Mouse (Mus musculus) spleen, adult 18-20 months (tissue): ENCODE measurements around the gene Trio.

Experiments
- DNase-seq, 2 experiments: peaks; one replicate each; pipeline ENCODE4 v3.0.0; 2022; ENCODE audit warnings: mixed read lengths in 2 of 2

Trio gene

GRCm38 (mm10) chr15:27919540-27919939, 106.1 kb downstream of the Trio start:
- DNase-seq = peak in 1 of 2 experiments; percentile 42

- no peak for DNase-seq
These were observed 106.8 kb downstream of the Trio start for GRCm38 (mm10) chr15:27918798-27919197.

GRCm38 (mm10) chr15:27916204-27916603, 109.4 kb downstream of the Trio start:
- no peak for DNase-seq

DNA sequence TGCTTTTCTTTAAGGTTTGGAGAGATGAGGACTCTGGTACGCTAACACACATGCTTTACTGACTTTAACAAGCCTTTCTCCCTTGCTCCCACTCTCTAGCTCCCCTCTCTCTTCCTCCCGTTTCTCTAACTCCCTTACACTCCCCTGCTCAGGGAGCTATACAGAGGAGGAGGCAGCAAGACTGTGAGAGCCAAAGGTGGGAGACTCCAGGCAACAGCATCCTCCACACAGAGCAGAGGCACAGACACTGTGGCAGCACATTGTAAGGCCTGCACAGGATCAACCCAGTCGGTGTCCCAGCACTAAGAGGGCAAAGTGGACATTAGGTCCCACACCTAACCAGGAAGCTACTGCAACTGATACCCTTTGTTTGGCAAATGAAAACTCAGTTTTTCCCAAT, 112.6 kb downstream of the Trio start:
- no peak for DNase-seq

DNA sequence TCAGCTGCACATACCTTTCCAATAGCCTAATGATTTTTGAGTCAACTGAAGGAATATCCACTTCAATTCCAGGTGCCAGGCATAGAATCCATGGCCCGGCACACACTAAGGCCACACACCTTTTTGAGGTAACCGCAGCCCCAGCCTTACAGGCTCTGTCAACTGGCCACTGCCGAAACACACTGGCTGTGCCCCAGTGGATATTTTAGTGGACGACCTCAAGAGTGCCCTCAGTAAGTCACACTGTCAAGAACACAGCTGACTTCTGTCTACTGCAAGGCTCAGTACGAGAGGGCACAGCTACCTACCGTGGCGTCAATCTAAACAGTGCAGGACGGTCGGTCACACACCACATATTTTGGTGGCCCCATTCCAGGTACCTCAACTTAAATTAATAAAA, 114.5 kb downstream of the Trio start:
- DNase-seq = no peak

DNA sequence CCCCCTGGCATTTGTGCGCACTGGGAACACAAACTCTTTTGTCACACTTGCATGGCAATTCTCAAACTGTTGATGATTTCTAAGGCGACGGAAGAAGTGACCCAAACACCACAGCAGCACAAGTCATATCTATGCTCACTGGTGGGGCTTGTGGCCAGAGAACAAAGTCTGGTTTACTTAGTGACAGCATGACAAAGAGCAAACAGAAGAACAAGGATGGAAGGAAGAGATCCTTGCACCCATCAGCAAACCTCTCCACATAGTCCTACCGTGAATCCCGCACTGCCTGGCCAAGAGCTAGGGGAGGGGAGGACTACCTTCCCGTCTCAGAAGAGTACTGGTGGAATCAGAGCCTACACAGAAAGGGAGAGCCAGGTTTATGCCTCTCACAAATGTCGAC, 115.5 kb downstream of the Trio start:
- no peak for DNase-seq

- DNase-seq = no peak
These were observed 118.0 kb downstream of the Trio start for GRCm38 (mm10) chr15:27907649-27908048.

DNA sequence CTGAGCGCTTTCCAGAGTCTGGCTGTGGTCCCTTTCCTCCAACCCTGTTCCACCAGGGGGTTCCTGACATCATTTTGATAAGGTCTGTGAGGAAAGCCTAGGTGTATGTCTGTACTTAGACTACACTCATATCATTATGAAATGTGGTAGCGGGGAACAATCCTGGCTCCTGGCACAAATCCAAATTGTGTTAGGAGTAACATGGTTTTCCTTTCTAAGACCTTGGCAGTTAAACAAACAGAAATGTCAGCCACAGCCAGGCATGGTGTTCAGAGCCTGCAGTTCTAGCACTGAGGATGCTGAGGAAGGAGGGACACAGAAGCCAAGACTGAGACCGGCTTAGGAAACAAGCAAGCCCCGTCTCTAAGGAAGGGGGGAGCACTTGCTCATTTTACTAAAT, 119.2 kb downstream of the Trio start:
- DNase-seq = no peak

- DNase-seq = no peak
These were observed 120.3 kb downstream of the Trio start for GRCm38 (mm10) chr15:27905341-27905740.

DNA sequence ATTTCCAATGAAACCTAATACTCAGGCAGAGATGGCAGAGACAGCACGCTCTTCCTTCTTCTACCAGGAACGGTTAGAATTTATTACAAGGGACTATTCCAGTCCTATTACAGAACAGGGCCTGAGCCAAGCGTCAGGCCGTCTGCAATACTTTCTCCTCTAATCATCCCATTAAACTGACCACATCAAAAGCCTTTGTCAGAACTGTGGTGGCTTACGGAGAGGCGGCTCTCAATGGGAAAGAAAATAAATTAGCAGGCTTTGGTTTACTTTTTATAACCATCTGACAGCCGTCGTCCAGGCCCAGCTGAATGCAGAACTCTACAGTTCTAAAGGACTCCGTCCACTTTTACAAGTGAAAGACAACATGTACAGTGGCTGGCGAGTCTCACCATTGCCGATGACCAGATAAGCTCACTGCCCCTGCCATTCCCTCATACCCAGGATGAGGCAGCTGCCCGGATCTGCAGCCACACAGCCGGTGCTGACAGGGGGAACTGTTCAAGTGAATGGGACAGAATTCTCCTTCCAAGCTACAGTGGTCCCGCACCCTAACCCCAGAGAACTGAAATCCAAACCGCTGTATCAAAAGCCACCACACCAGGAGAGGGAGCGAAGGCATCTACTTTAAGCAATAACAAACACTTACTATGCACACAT, 121.2 kb downstream of the Trio start:
- no peak for DNase-seq

- DNase-seq = no peak
These were observed 124.4 kb downstream of the Trio start for GRCm38 (mm10) chr15:27901200-27901599.

DNA sequence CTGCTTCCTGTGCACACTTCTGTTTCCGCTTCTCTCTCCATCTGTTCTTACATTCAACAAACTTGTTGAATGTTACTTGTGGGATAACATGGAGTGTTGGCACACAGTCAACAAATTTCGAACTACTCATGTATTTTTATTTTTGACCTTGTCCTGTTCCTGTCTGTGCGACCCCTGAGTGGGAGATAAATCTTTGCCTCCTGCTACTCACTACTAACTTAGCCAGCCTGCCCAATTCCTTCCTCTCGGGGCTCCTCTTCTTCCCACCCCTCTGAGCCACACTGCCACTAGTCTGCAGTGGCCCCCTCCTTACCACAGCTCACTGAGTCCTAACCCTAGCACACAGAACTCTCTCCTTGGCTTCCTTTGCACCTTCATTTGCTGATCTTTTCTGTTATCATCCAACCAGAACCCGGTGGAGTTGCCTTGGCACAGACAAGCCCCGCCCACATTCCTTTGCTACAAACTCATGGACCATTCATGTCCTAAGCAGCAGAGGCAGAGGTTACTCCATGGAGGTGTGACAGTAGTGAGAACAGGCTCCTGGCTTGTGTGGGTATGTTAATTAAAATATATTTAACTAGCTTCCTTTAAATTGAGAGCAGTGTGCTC, 126.7 kb downstream of the Trio start:
- no peak for DNase-seq

GRCm38 (mm10) chr15:27894112-27894511, 131.5 kb downstream of the Trio start:
- DNase-seq = no peak

DNA sequence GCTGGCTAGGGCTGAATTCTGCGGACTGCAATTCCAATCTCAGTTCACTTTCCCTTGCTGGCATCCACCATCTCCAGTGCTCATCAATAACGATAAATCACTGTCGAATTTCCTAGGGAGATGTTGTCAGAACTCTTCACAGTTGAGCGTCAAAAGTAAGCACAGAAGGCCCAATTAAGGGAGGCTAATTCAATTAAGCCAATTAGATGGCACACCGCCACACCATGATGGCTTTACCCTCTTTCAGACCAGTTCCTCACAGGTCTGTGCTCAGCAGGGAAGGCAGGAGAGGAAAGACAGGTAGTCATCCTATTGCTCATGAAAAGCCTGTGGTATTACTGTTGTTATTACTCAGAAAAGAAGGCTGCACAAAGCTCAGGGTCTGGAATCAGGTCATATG, 133.6 kb downstream of the Trio start:
- no peak for DNase-seq

- no peak for DNase-seq
These were observed 135.0 kb downstream of the Trio start for GRCm38 (mm10) chr15:27890666-27891065.

GRCm38 (mm10) chr15:27888153-27888552, 137.5 kb downstream of the Trio start:
- no peak for DNase-seq

GRCm38 (mm10) chr15:27886992-27887391, 138.7 kb downstream of the Trio start:
- no peak for DNase-seq

- DNase-seq = peak; percentile 45 to 74
These were observed 141.0 kb downstream of the Trio start for GRCm38 (mm10) chr15:27884347-27885250.

DNA sequence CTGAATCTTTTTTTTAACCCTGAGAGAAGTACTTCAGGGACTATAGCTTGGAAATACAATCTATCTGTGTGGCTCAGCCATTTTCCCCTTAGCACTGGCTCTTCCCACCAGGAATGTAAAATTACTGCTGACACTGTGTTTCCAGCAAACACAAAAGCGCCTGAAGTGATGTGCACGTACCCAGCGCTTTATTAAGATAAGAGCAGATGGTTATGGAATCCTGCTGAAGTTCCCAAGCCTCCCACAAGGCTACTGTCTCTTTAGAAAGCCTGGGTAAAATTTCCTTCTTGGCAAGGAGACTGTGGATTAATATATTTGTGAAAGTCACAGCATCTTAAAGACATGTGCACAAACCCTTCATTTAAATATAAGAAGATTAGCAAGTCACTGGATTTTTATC, 141.8 kb downstream of the Trio start:
- DNase-seq = no peak

DNA sequence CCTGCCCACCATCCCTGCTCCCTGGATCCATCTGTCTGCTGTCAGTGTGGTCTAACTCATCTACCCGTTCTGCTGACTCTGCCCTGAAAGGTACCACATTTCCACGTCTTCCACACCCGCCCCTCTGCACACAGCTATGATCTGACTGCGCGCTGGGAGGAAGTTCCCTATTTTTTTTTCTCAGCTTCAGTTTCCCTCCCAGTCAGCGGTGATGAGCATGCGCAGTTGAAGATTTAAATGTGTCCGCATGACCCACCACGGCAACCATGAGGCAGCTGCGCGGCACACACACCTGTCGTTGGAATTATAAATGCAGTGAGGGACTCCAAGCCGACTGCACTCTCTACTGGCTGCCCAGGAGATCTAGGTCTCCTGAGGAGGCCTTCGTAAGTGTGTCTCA, 142.8 kb downstream of the Trio start:
- DNase-seq = peak in 1 of 2 experiments; percentile 13

DNA sequence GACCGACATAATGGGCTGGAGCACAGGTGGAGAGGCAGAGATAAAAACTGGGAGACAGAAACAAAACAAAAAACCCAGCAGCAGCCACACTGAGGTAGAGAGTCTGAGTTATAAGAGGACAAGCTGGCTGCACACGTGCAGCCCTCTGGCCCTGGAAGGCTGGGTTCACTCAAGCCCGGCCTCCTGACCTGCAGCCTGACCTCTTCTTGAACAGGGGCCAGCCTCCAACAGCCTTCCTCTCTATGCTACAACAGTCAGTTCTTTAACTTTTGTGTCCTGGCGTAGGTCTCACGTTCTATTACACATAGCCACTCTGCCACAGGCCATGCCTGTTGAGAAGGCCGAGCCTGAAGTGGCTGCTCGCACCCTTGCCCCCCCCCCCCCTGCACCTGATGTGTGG, 147.8 kb downstream of the Trio start:
- no peak for DNase-seq

DNA sequence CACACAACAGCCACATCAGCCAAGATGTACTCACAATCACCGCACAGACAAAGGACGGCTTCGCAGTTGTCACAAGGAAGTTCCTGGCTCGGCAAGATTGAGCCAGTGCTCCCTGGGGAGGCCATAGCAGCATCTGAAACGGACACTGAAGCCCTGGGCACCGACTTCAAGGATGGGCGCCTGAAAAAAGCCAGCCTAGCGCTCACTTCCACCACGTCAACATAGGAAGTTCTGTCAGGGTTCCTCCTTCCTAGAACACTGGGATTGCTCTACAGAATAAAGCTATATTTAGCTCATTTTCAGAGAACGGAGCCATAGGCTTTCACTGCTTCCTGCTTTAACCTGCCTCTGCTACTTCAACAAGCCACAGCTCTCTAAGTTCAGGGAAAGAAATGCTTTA, 149.3 kb downstream of the Trio start:
- DNase-seq = no peak

GRCm38 (mm10) chr15:27875753-27876152, 149.9 kb downstream of the Trio start:
- no peak for DNase-seq
